8 mouse cellular contexts compared by ENCODE assay signal in genomic region chr11:83125633-83126032, GRCm38 (mm10). TPM values are rescaled to one million over a fixed set of nuclear protein-coding genes. Genes with fewer than 3 reads are reported as not detected.
"Had no signal": no experiment of that assay in that cellular context is flagged by ENCODE, and none has a peak within 500 bp of the region (broad histone marks: within the 10 kb centered on the region; RNA-seq: fewer than 3 reads in every experiment).

No protein-coding gene starts in this region.

RNA-seq across cellular contexts. Expression of gene Slfn1, which starts 9.0 kb away (rescaled TPM):
- total RNA-seq: left cerebral cortex, adult 2 months; left cerebral cortex, adult 8-10 months; left cerebral cortex, postnatal 10 days; left cerebral cortex, postnatal 14 days; left cerebral cortex, postnatal 25 days; left cerebral cortex, postnatal 36 days; left cerebral cortex, postnatal 4 days; midbrain, postnatal 0 days had no signal

RNA-seq across cellular contexts. Expression of gene Slfn4, which starts 49.4 kb away (rescaled TPM):
- total RNA-seq: left cerebral cortex, adult 8-10 months; left cerebral cortex, postnatal 10 days; left cerebral cortex, postnatal 14 days; left cerebral cortex, postnatal 25 days; left cerebral cortex, postnatal 36 days; midbrain, postnatal 0 days had no signal
